Mouse (Mus musculus): ENCODE measurements around the gene Brca1. TPM values are rescaled to one million over a fixed set of nuclear protein-coding genes. Genes with fewer than 3 reads are reported as not detected.
"Not testable (repeated sequence)": the region's sequence is repeated elsewhere in the genome, so short reads cannot be mapped to it uniquely, and the experiment has no call there.

Brca1 gene
- polyA plus RNA-seq, 1 experiment from 2014 or later, result 1.5 TPM

- Histone ChIP-seq H3K4me2 (peak overlapping the region; percentile 86), H3K4me1 (peaks cover 61% of the 10 kb centered on the region), H3K4me3 (peak overlapping the region; percentile 69), H3K36me3 (replicated peaks) (peaks cover 10% of the 10 kb centered on the region)
- H3K27ac ChIP-seq; ATAC-seq (replicated peaks); H3K9ac ChIP-seq; H3K9me3 ChIP-seq; H3K27me3 ChIP-seq (replicated peaks): not testable (repeated sequence)
- 63% methylated on average over 5 of the region's 5 CpGs for WGBS
Observed at GRCm38 (mm10) chr11:101466552-101466950, 85.2 kb downstream of the Brca1 start.

- Histone ChIP-seq H3K9ac (peak within 1 kb of the TSS; percentile 80), H3K27ac (peak within 1 kb of the TSS; percentile 90), H3K27me3 (replicated peaks) (no peaks in the 10 kb centered on the region), H3K36me3 (replicated peaks) (peaks cover 16% of the 10 kb centered on the region), H3K4me1 (peaks cover 62% of the 10 kb centered on the region), H3K9me3 (no peaks in the 10 kb centered on the region), H3K4me3 (peak within 1 kb of the TSS; percentile 69), H3K4me2 (peak within 1 kb of the TSS; percentile 86)
- 2% methylated on average over 60 of the region's 60 CpGs for WGBS
- peak; percentile 76 for ATAC-seq (replicated peaks)
Observed at GRCm38 (mm10) chr11:101465869-101466551, 85.7 kb downstream of the Brca1 start, which contains the start of gene Vat1. TSS of gene Vat1 (minus strand) at chr11:101466230.

- WGBS, result under 1% methylated on average over 51 of the region's 51 CpGs
- H3K36me3 ChIP-seq (replicated peaks), result peaks cover 19% of the 10 kb centered on the region
Observed at GRCm38 (mm10) chr11:101465101-101465868, 86.5 kb downstream of the Brca1 start.

GRCm38 (mm10) chr11:101464211-101465100 lies 87.3 kb downstream of the Brca1 start, which contains the start of gene Rnd2:
TSS of gene Rnd2 (plus strand) at chr11:101464999.
- peak within 1 kb of the TSS; percentile 90 for H3K27ac ChIP-seq
- peak within 1 kb of the TSS; percentile 86 for H3K4me2 ChIP-seq
- peak within 1 kb of the TSS; percentile 80 for H3K9ac ChIP-seq
- H3K9me3 ChIP-seq, result no peaks in the 10 kb centered on the region
- peaks cover 56% of the 10 kb centered on the region for H3K4me1 ChIP-seq
- H3K27me3 ChIP-seq (replicated peaks), result no peaks in the 10 kb centered on the region
- peaks cover 23% of the 10 kb centered on the region for H3K36me3 ChIP-seq (replicated peaks)
- WGBS, result 13% methylated on average over 12 of the region's 12 CpGs
- H3K4me3 ChIP-seq, result peak within 1 kb of the TSS; percentile 69
- peak; percentile 2; the same call in 1 of the 2 replicates for ATAC-seq (replicated peaks)

More at GRCm38 (mm10) chr11:101465101-101465868, 86.5 kb downstream of the Brca1 start:
- peak overlapping the region; percentile 90 for H3K27ac ChIP-seq
- peak overlapping the region; percentile 80 for H3K9ac ChIP-seq
- H3K9me3 ChIP-seq, result no peaks in the 10 kb centered on the region
- peak; percentile 51 for ATAC-seq (replicated peaks)
- H3K4me2 ChIP-seq, result peak overlapping the region; percentile 86
- H3K4me3 ChIP-seq, result peak overlapping the region; percentile 69
- no peaks in the 10 kb centered on the region for H3K27me3 ChIP-seq (replicated peaks)
- peaks cover 62% of the 10 kb centered on the region for H3K4me1 ChIP-seq

- H3K4me2 ChIP-seq, result peak overlapping the region; percentile 86
- H3K27ac ChIP-seq, result peak overlapping the region; percentile 90
- H3K9ac ChIP-seq, result peak overlapping the region; percentile 80; the same call in 1 of the 2 replicates
- no peaks in the 10 kb centered on the region for H3K27me3 ChIP-seq (replicated peaks)
- 0 out of 2 replicates have a peak, but pooled peaks have one; percentile 34 for ATAC-seq (replicated peaks)
- H3K9me3 ChIP-seq, result no peaks in the 10 kb centered on the region
- H3K36me3 ChIP-seq (replicated peaks), result peaks cover 30% of the 10 kb centered on the region
- H3K4me1 ChIP-seq, result peaks cover 50% of the 10 kb centered on the region
- H3K4me3 ChIP-seq, result peak overlapping the region; percentile 69
- WGBS, result 21% methylated on average over 13 of the region's 13 CpGs
Observed at GRCm38 (mm10) chr11:101462583-101463440, 88.9 kb downstream of the Brca1 start.

- Histone ChIP-seq H3K4me2 (peak overlapping the region; percentile 86), H3K27me3 (replicated peaks) (no peaks in the 10 kb centered on the region), H3K9me3 (no peaks in the 10 kb centered on the region), H3K36me3 (replicated peaks) (peaks cover 37% of the 10 kb centered on the region), H3K9ac (no peak overlapping the region), H3K27ac (peak overlapping the region; percentile 90), H3K4me3 (0 out of 2 replicates have a peak overlapping the region, but pooled peaks have one; percentile 69), H3K4me1 (peaks cover 45% of the 10 kb centered on the region)
- ATAC-seq (replicated peaks), result no peak
- WGBS, result 53% methylated on average over 14 of the region's 14 CpGs
Observed at GRCm38 (mm10) chr11:101462141-101462540, 89.6 kb downstream of the Brca1 start.

GRCm38 (mm10) chr11:101460321-101460720 lies 91.4 kb downstream of the Brca1 start:
- H3K27ac ChIP-seq, result no peak overlapping the region
- H3K4me1 ChIP-seq, result peaks cover 34% of the 10 kb centered on the region
- no peak overlapping the region for H3K9ac ChIP-seq
- no peak overlapping the region for H3K4me3 ChIP-seq
- H3K4me2 ChIP-seq, result no peak overlapping the region
- 89% methylated on average over 15 of the region's 15 CpGs for WGBS
- no peak for ATAC-seq (replicated peaks)
- H3K36me3 ChIP-seq (replicated peaks), result peaks cover 42% of the 10 kb centered on the region
- no peaks in the 10 kb centered on the region for H3K9me3 ChIP-seq
- H3K27me3 ChIP-seq (replicated peaks), result no peaks in the 10 kb centered on the region

GRCm38 (mm10) chr11:101459716-101460115 lies 92.0 kb downstream of the Brca1 start:
- H3K36me3 ChIP-seq (replicated peaks), result peaks cover 42% of the 10 kb centered on the region

GRCm38 (mm10) chr11:101458217-101458616 lies 93.5 kb downstream of the Brca1 start:
- Histone ChIP-seq H3K9me3 (no peaks in the 10 kb centered on the region), H3K27me3 (replicated peaks) (no peaks in the 10 kb centered on the region), H3K4me3 (no peak overlapping the region), H3K27ac (no peak overlapping the region), H3K4me2 (no peak overlapping the region), H3K4me1 (peaks cover 18% of the 10 kb centered on the region), H3K36me3 (replicated peaks) (peaks cover 42% of the 10 kb centered on the region), H3K9ac (no peak overlapping the region)
- 82% methylated on average over 12 of the region's 12 CpGs for WGBS
- no peak for ATAC-seq (replicated peaks)

More at GRCm38 (mm10) chr11:101459716-101460115, 92.0 kb downstream of the Brca1 start:
- Histone ChIP-seq H3K27me3 (replicated peaks) (no peaks in the 10 kb centered on the region), H3K27ac (no peak overlapping the region), H3K9me3 (no peaks in the 10 kb centered on the region), H3K4me3 (no peak overlapping the region), H3K4me1 (peaks cover 33% of the 10 kb centered on the region), H3K4me2 (no peak overlapping the region), H3K9ac (no peak overlapping the region)
- ATAC-seq (replicated peaks), result no peak
- WGBS, result 48% methylated on average over 6 of the region's 6 CpGs

- ATAC-seq (replicated peaks), result no peak
- 87% methylated on average over 9 of the region's 9 CpGs for WGBS
- Histone ChIP-seq H3K4me2 (no peak overlapping the region), H3K9ac (no peak overlapping the region), H3K4me1 (peaks cover 12% of the 10 kb centered on the region), H3K27me3 (replicated peaks) (no peaks in the 10 kb centered on the region), H3K36me3 (replicated peaks) (peaks cover 42% of the 10 kb centered on the region), H3K9me3 (no peaks in the 10 kb centered on the region), H3K4me3 (no peak overlapping the region), H3K27ac (no peak overlapping the region)
Observed at GRCm38 (mm10) chr11:101457631-101458030, 94.1 kb downstream of the Brca1 start.

- H3K9me3 ChIP-seq, result no peaks in the 10 kb centered on the region
- no peak overlapping the region for H3K9ac ChIP-seq
- H3K4me3 ChIP-seq, result no peak overlapping the region
- no peak overlapping the region for H3K4me2 ChIP-seq
- H3K36me3 ChIP-seq (replicated peaks), result peaks cover 26% of the 10 kb centered on the region
- no peak overlapping the region for H3K27ac ChIP-seq
- H3K4me1 ChIP-seq, result no peaks in the 10 kb centered on the region
- no peak for ATAC-seq (replicated peaks)
- WGBS, result 90% methylated on average over 7 of the region's 7 CpGs
- no peaks in the 10 kb centered on the region for H3K27me3 ChIP-seq (replicated peaks)
Observed at GRCm38 (mm10) chr11:101455627-101456026, 96.1 kb downstream of the Brca1 start.

Measured in midbrain, embryonic 15.5 days (tissue).